Mouse (Mus musculus) kidney, adult 2 months (tissue): ENCODE measurements around the gene Crb3.

Experiments used
- CTCF ChIP-seq: fragments of 200-500 bp; conservative IDR thresholded peaks from 2 replicates; pipeline ENCODE4 v1.5.1; 2011; ENCODE audit warnings: low read depth, mild to moderate bottlenecking, control low read depth, low read length, moderate library complexity, mixed read lengths; ENCODE audit not compliant: insufficient read depth, insufficient read length
- POLR2A ChIP-seq: fragments of 200-500 bp; IDR thresholded peaks from one replicate; pipeline ENCODE4 v1.6.1; 2011; ENCODE audit warnings: low read depth, low read length, control low read depth

DNA sequence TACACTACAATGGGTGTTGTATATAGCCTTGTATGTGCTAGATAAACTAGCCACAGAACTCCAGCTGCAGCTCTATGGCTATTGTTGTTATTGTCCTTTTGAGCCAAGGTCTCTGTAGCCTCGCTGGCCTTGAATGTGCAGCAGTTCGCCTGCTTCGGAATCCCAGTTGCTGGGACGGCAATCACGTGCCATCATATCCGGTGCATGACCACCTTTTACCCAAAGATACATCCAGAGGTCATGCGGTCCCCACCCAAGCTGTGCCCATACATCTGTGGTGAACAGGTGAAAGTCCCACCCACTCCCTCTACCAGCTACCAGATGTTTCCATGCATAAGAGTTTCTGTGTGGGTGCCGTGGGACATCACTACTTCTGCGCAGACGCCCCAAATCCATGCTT, 2.2 kb downstream of the Crb3 start:
- TF ChIP-seq CTCF (no peak), POLR2A (no peak)
